ENCODE assay signal across 11 mouse cellular contexts in genomic region chr6:112300633-112301032, GRCm38 (mm10).
"Had no signal": no experiment of that assay in that cellular context is flagged by ENCODE, and none has a peak within 500 bp of the region (broad histone marks: within the 10 kb centered on the region; RNA-seq: fewer than 3 reads in every experiment).

No protein-coding gene starts in this region.

- ATAC-seq: midbrain, embryonic 16.5 days had no signal

- DNase-seq: lung, adult 18-20 months; lung, embryonic 14.5 days; lung, postnatal 10 days; lung, postnatal 4 days; midbrain, embryonic 14.5 days; right cerebral cortex, postnatal 14 days; spleen, adult 18-20 months; thymus, adult 18-20 months; thymus, postnatal 14 days; thymus, postnatal 36 days had no signal
